ENCODE assay signal across 9 mouse cellular contexts in the genomic region with DNA sequence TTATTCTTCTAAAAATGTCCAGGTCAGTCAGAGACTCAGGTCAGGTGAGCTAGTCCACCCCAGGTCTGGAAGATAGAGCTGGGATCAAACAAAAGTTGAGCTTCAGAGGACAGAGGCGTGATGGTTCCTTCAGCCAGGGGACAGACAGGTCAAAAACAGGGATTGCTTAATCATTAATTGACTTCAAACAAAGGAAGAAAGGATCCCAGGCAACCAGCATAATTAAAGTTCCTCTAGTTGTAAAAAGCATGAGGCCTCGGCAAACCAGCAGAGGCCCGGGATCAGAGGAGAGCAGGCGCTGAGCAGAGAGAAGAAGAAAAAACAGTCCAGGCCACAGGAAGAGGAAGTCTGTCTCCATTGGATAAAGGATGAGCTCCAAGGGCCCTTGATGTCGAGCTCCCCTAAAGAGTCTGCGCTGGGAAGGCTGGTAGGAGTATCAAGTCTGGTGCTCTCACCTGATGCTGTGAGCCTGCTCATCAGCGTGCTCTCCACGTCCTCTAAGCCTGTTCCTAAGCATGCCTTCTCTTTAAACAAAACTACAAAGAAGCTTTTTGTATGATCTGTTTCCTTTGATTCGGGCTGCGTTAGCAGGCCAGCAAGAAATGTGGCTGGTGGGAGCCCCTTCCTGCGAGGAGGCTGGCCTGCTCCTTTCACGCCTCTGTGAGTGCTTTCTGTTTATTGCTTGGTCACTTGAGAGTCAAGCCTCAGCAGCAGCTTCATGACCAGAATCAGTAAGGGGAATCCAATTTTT. TPM values are rescaled to one million over a fixed set of nuclear protein-coding genes. Genes with fewer than 3 reads are reported as not detected.
A peak's percentile ranks its signal among the peaks of the same experiment; 100 is the strongest.
DNase-seq lines count a peak whose midpoint lies in the region; ATAC-seq and TF ChIP-seq lines count a peak whose summit lies in the region.
"Had no signal": no experiment of that assay in that cellular context is flagged by ENCODE, and none has a peak within 500 bp of the region (broad histone marks: within the 10 kb centered on the region; RNA-seq: fewer than 3 reads in every experiment).

No protein-coding gene starts in this region.

- no peak overlapping the region for H3K4me2 ChIP-seq in hindbrain, embryonic 13.5 days
- H3K4me2 ChIP-seq in liver, embryonic 14.5 days (ENCODE audit: low read depth) = peak overlapping the region; percentile 15; the same call in 1 of the 2 replicates
- no peak overlapping the region for H3K4me2 ChIP-seq in stomach, embryonic 16.5 days (ENCODE audit: low read depth, low read length)
- H3K4me2 ChIP-seq: limb, embryonic 15.5 days had no signal

- no peaks in the 10 kb centered on the region for H3K27me3 ChIP-seq in liver, adult 2 months (ENCODE audit: control insufficient read depth, insufficient read depth, low read length)
- no peaks in the 10 kb centered on the region; the same call in 1 of the 2 replicates for H3K27me3 ChIP-seq in hindbrain, embryonic 13.5 days
- H3K27me3 ChIP-seq in liver, embryonic 14.5 days (ENCODE audit: control insufficient read depth, insufficient read depth, low read length) = no peaks in the 10 kb centered on the region
- H3K27me3 ChIP-seq in stomach, embryonic 16.5 days (ENCODE audit: control insufficient read depth, insufficient read depth, low read length) = no peaks in the 10 kb centered on the region
- H3K27me3 ChIP-seq: limb, embryonic 15.5 days had no signal

- H3K27ac ChIP-seq in liver, adult 2 months (replicated peaks; ENCODE audit: insufficient read depth, low read depth, low read length) = peak overlapping the region; percentile 90
- H3K27ac ChIP-seq in hindbrain, embryonic 13.5 days = 0 out of 2 replicates have a peak overlapping the region, but pooled peaks have one; percentile 13
- H3K27ac ChIP-seq in liver, embryonic 14.5 days = no peak overlapping the region
- no peak overlapping the region for H3K27ac ChIP-seq in stomach, embryonic 16.5 days (ENCODE audit: low read length)
- H3K27ac ChIP-seq: limb, embryonic 15.5 days had no signal

- no peaks in the 10 kb centered on the region for H3K79me2 ChIP-seq in liver, adult 2 months (ENCODE audit: control insufficient read depth, insufficient read depth, low read length)

- no peaks in the 10 kb centered on the region for H3K9me3 ChIP-seq in hindbrain, embryonic 13.5 days
- H3K9me3 ChIP-seq in liver, embryonic 14.5 days (ENCODE audit: control insufficient read depth, low read length) = no peaks in the 10 kb centered on the region
- no peaks in the 10 kb centered on the region for H3K9me3 ChIP-seq in stomach, embryonic 16.5 days (replicated peaks; ENCODE audit: control insufficient read depth, low read length)
- H3K9me3 ChIP-seq: limb, embryonic 15.5 days had no signal

- TF ChIP-seq CTCF in liver, adult 2 months (IDR thresholded peaks at IDR 0.05; ENCODE audit: low read depth, low read length) = no peak
- TF ChIP-seq CTCF in liver, embryonic 14.5 days (IDR thresholded peaks at IDR 0.05; ENCODE audit: low read depth) = no peak
- no peak for TF ChIP-seq CTCF in lung, adult 2 months (IDR thresholded peaks at IDR 0.05; ENCODE audit: insufficient read depth, low read length)

- H3K4me3 ChIP-seq in liver, adult 2 months (ENCODE audit: insufficient read depth, low read depth, low read length) = no peak overlapping the region
- no peak overlapping the region for H3K4me3 ChIP-seq in hindbrain, embryonic 13.5 days
- H3K4me3 ChIP-seq in liver, embryonic 14.5 days (ENCODE audit: insufficient read depth in 1 of 2, low read depth in 2 of 2, low read length in 2 of 2) = no peak overlapping the region
- H3K4me3 ChIP-seq in stomach, embryonic 16.5 days (replicated peaks; ENCODE audit: low read length) = no peak overlapping the region
- H3K4me3 ChIP-seq in lung, adult 2 months (replicated peaks; ENCODE audit: extremely low read depth, low read depth, low read length) = no peak overlapping the region
- H3K4me3 ChIP-seq: limb, embryonic 15.5 days had no signal

- TF ChIP-seq POLR2A in liver, adult 2 months (IDR thresholded peaks at IDR 0.05; ENCODE audit: extremely low read depth, insufficient read depth, low read length) = no peak
- no peak for TF ChIP-seq POLR2A in lung, adult 2 months (IDR thresholded peaks at IDR 0.05; ENCODE audit: borderline replicate concordance, extremely low read depth, low read depth, low read length)

- 35% methylated on average over 12 of the region's 12 CpGs for WGBS in liver, adult 2 months
- WGBS in hindbrain, embryonic 13.5 days = 16% methylated on average over 12 of the region's 12 CpGs
- 33% methylated on average over 12 of the region's 12 CpGs for WGBS in liver, embryonic 14.5 days (ENCODE audit: insufficient replicate concordance)
- 32% methylated on average over 12 of the region's 12 CpGs for WGBS in stomach, embryonic 16.5 days
- WGBS in lung, adult 2 months = 43% methylated on average over 12 of the region's 12 CpGs

- peak overlapping the region; percentile 34; the same call in 1 of the 2 replicates for H3K9ac ChIP-seq in liver, adult 2 months (ENCODE audit: low read depth, low read length)
- H3K9ac ChIP-seq in hindbrain, embryonic 13.5 days = no peak overlapping the region
- H3K9ac ChIP-seq in liver, embryonic 14.5 days (replicated peaks) = no peak overlapping the region
- no peak overlapping the region for H3K9ac ChIP-seq in stomach, embryonic 16.5 days (ENCODE audit: low read length)
- H3K9ac ChIP-seq: limb, embryonic 15.5 days had no signal

- no peak for TF ChIP-seq EP300 in liver, embryonic 14.5 days (IDR thresholded peaks at IDR 0.05; ENCODE audit: low read depth)

- H3K36me3 ChIP-seq in liver, adult 2 months (ENCODE audit: control insufficient read depth, insufficient read depth, low read length) = no peaks in the 10 kb centered on the region
- H3K36me3 ChIP-seq in hindbrain, embryonic 13.5 days = no peaks in the 10 kb centered on the region
- no peaks in the 10 kb centered on the region for H3K36me3 ChIP-seq in liver, embryonic 14.5 days (replicated peaks; ENCODE audit: control insufficient read depth, insufficient read depth, low read depth)
- no peaks in the 10 kb centered on the region for H3K36me3 ChIP-seq in stomach, embryonic 16.5 days (ENCODE audit: control insufficient read depth, insufficient read depth, low read length)
- H3K36me3 ChIP-seq: limb, embryonic 15.5 days had no signal

- peaks cover 9% of the 10 kb centered on the region; the same call in 1 of the 2 replicates for H3K4me1 ChIP-seq in liver, adult 2 months (ENCODE audit: control insufficient read depth, insufficient read depth, low read length)
- peaks cover 15% of the 10 kb centered on the region for H3K4me1 ChIP-seq in hindbrain, embryonic 13.5 days (replicated peaks)
- H3K4me1 ChIP-seq in liver, embryonic 14.5 days (replicated peaks; ENCODE audit: control insufficient read depth in 2 of 2, insufficient read depth in 2 of 2, low read length in 1 of 2) = peaks cover 11 to 21% of the 10 kb centered on the region in 2 experiments
- no peaks in the 10 kb centered on the region for H3K4me1 ChIP-seq in stomach, embryonic 16.5 days (ENCODE audit: control insufficient read depth, insufficient read depth, low read length)
- no peaks in the 10 kb centered on the region for H3K4me1 ChIP-seq in lung, adult 2 months (ENCODE audit: control insufficient read depth, insufficient read depth, low read length)

- DNase-seq in liver, adult 2 months (ENCODE audit: extremely low read depth, low read depth, low spot score) = peak; percentile 95
- no peak for DNase-seq in liver
- no peak for DNase-seq in liver, embryonic 14.5 days (ENCODE audit: low read depth in 3 of 3, low spot score in 3 of 3)
- no peak for DNase-seq in left cerebral cortex, adult 11 months (ENCODE audit: low spot score)
- DNase-seq in lung, adult 2 months = no peak
- no peak for DNase-seq in gastrocnemius, adult 18-20 months (ENCODE audit: low spot score)

- peak; percentile 70 for ATAC-seq in hindbrain, embryonic 13.5 days (ENCODE audit: low FRiP score)
- 0 out of 2 replicates have a peak, but pooled peaks have one; percentile 5 for ATAC-seq in liver, embryonic 14.5 days (ENCODE audit: insufficient read depth)
- peak; percentile 37; the same call in 1 of the 2 replicates for ATAC-seq in stomach, embryonic 16.5 days (ENCODE audit: insufficient read depth, low FRiP score)

RNA-seq across cellular contexts. Expression of gene Gm47985, which starts 14.9 kb away (rescaled TPM):
- total RNA-seq in liver, adult 2 months (2014; rRNA removed) = not detected in 2 replicates
- not detected in 2 replicates for polyA plus RNA-seq in liver, adult 2 months (2012; rRNA removed)
- polyA plus RNA-seq in hindbrain, embryonic 13.5 days (2015; fragmentation: Nextera tagmentation; extraction: Ambion mirVana) = 0.23 TPM in 1 of 2 replicates, not detected in the other
- 2.0 and 2.1 TPM in 2 replicates for polyA plus RNA-seq in liver, embryonic 14.5 days (2012; rRNA removed)
- polyA plus RNA-seq in liver, embryonic 14.5 days (2014; fragmentation: Nextera tagmentation; extraction: Ambion mirVana) = 1.7 and 2.2 TPM in 2 replicates
- 0.08 and 0.15 TPM in 2 replicates for polyA plus RNA-seq in stomach, embryonic 16.5 days (2015; fragmentation: Nextera tagmentation; extraction: Ambion mirVana)
- not detected in 2 replicates for polyA plus RNA-seq in lung, adult 2 months (2012; rRNA removed)
- total RNA-seq in gastrocnemius, adult 18-20 months (2021) = under 1 TPM in 1 of 2 experiments, not detected in 1; 0.26 TPM
- polyA plus RNA-seq: limb, embryonic 15.5 days had no signal

RNA-seq across cellular contexts. Expression of gene Gm8947, which starts 24.7 kb away (rescaled TPM):
- total RNA-seq in liver, adult 2 months (2014; rRNA removed) = not detected in 2 replicates
- not detected in 2 replicates for polyA plus RNA-seq in liver, adult 2 months (2012; rRNA removed)
- not detected in 2 replicates for polyA plus RNA-seq in hindbrain, embryonic 13.5 days (2015; fragmentation: Nextera tagmentation; extraction: Ambion mirVana)
- 0.92 and 1.4 TPM in 2 replicates for polyA plus RNA-seq in liver, embryonic 14.5 days (2012; rRNA removed)
- polyA plus RNA-seq in liver, embryonic 14.5 days (2014; fragmentation: Nextera tagmentation; extraction: Ambion mirVana) = 0.45 and 1.2 TPM in 2 replicates
- polyA plus RNA-seq in stomach, embryonic 16.5 days (2015; fragmentation: Nextera tagmentation; extraction: Ambion mirVana) = 0.10 and 0.15 TPM in 2 replicates
- polyA plus RNA-seq in lung, adult 2 months (2012; rRNA removed) = not detected in 2 replicates
- total RNA-seq in gastrocnemius, adult 18-20 months (2021) = under 1 TPM in 1 of 2 experiments, not detected in 1; 0.17 TPM
- polyA plus RNA-seq: limb, embryonic 15.5 days had no signal

RNA-seq across cellular contexts. Expression of gene Gm47995, which starts 30.8 kb away (rescaled TPM):
- total RNA-seq in liver, adult 2 months (2014; rRNA removed) = not detected in 2 replicates
- polyA plus RNA-seq in liver, adult 2 months (2012; rRNA removed) = not detected in 2 replicates
- not detected in 2 replicates for polyA plus RNA-seq in hindbrain, embryonic 13.5 days (2015; fragmentation: Nextera tagmentation; extraction: Ambion mirVana)
- polyA plus RNA-seq in liver, embryonic 14.5 days (2012; rRNA removed) = 0.88 and 1.1 TPM in 2 replicates
- 0.71 and 0.76 TPM in 2 replicates for polyA plus RNA-seq in liver, embryonic 14.5 days (2014; fragmentation: Nextera tagmentation; extraction: Ambion mirVana)
- polyA plus RNA-seq in stomach, embryonic 16.5 days (2015; fragmentation: Nextera tagmentation; extraction: Ambion mirVana) = not detected in 2 replicates
- polyA plus RNA-seq in lung, adult 2 months (2012; rRNA removed) = not detected in 2 replicates
- under 1 TPM in 1 of 2 experiments, not detected in 1; 0.31 TPM for total RNA-seq in gastrocnemius, adult 18-20 months (2021)

RNA-seq across cellular contexts. Expression of gene 3110040M04Rik, which starts 36.4 kb away (rescaled TPM):
- not detected in 2 replicates for total RNA-seq in liver, adult 2 months (2014; rRNA removed)
- not detected in 2 replicates for polyA plus RNA-seq in liver, adult 2 months (2012; rRNA removed)
- polyA plus RNA-seq in hindbrain, embryonic 13.5 days (2015; fragmentation: Nextera tagmentation; extraction: Ambion mirVana) = not detected in 2 replicates
- polyA plus RNA-seq in liver, embryonic 14.5 days (2012; rRNA removed) = 1.2 and 1.5 TPM in 2 replicates
- 1.2 and 1.3 TPM in 2 replicates for polyA plus RNA-seq in liver, embryonic 14.5 days (2014; fragmentation: Nextera tagmentation; extraction: Ambion mirVana)
- polyA plus RNA-seq in stomach, embryonic 16.5 days (2015; fragmentation: Nextera tagmentation; extraction: Ambion mirVana) = 0.14 TPM in 1 of 2 replicates, not detected in the other
- polyA plus RNA-seq in lung, adult 2 months (2012; rRNA removed) = not detected in 2 replicates
- total RNA-seq in gastrocnemius, adult 18-20 months (2021) = under 1 TPM in 1 of 2 experiments, not detected in 1; 0.38 TPM
- polyA plus RNA-seq: limb, embryonic 15.5 days had no signal

RNA-seq across cellular contexts. Expression of gene Gm47996, which starts 42.5 kb away (rescaled TPM):
- not detected in 2 replicates for total RNA-seq in liver, adult 2 months (2014; rRNA removed)
- not detected in 2 replicates for polyA plus RNA-seq in liver, adult 2 months (2012; rRNA removed)
- not detected in 2 replicates for polyA plus RNA-seq in hindbrain, embryonic 13.5 days (2015; fragmentation: Nextera tagmentation; extraction: Ambion mirVana)
- 0.42 and 0.52 TPM in 2 replicates for polyA plus RNA-seq in liver, embryonic 14.5 days (2012; rRNA removed)
- polyA plus RNA-seq in liver, embryonic 14.5 days (2014; fragmentation: Nextera tagmentation; extraction: Ambion mirVana) = 0.46 TPM in 1 of 2 replicates, not detected in the other
- not detected in 2 replicates for polyA plus RNA-seq in stomach, embryonic 16.5 days (2015; fragmentation: Nextera tagmentation; extraction: Ambion mirVana)
- not detected in 2 replicates for polyA plus RNA-seq in lung, adult 2 months (2012; rRNA removed)
- under 1 TPM in 1 of 2 experiments, not detected in 1; 0.28 TPM for total RNA-seq in gastrocnemius, adult 18-20 months (2021)

Comparison
In these comparisons a context has a peak if more than half of its experiments do, and no peak if none do; other contexts are left out.
1. H3K27ac ChIP-seq: peak in liver, adult 2 months (single experiment) and hindbrain, embryonic 13.5 days (single experiment); none in liver, embryonic 14.5 days (single experiment) and stomach, embryonic 16.5 days (single experiment).
2. ATAC-seq: peak in every context shown above with its lines; median percentile 70 in hindbrain, embryonic 13.5 days; 37 in stomach, embryonic 16.5 days; 5 in liver, embryonic 14.5 days.